Mouse (Mus musculus) induced T-regulatory cell, adult 2 months (primary cell): ENCODE measurements around the gene Cyp8b1.

Source experiments
- DNase-seq: peaks from one replicate; pipeline ENCODE4 v3.0.0-alpha.2; 2012; ENCODE audit warnings: low read depth

Gene Cyp8b1

DNA sequence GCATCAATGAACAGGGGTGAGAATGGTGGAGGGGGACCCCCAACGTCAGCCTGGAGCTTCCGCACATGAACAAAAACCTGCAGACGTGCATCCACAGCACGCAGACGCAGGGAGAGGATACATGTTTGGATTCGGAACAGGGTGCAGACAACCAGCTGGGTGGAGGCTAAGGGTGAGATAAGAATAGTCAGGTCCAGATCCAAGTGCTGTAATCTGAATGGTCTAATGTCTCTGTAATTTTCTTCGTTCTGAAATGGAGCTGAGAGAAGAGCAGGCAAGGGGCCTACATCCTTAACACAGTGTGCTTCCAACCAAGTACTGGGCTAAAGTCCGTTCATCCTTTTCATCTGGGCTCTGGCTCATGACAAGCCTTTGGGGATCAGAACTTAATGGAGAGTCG lies 24.8 kb downstream of the Cyp8b1 start:
- DNase-seq, result no peak

GRCm38 (mm10) chr9:121890441-121890941 lies 25.6 kb downstream of the Cyp8b1 start:
- peak; percentile 35 for DNase-seq

- DNase-seq, result no peak
Measured at GRCm38 (mm10) chr9:121889927-121890440, 26.1 kb downstream of the Cyp8b1 start.

DNA sequence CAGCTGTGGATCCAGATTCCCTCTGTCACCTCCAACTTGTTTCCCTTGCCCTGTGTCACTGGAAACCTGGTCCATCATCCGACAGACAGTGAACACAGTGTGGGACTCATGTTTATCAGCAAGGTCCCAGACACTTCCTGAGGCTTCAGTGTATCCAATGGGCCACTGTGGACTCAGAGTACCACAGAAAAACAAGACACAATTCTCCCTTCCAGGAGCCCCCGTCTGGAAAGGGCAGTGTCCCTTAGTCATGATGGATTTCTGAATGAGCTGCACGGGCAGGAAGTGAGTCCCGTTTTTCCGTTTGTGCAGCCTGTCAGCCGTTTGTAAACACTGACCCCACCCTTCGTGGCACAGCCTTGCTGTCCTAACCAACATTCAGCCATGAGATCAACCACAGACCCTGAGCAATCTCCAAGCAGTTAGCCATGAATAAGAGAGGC lies 34.1 kb downstream of the Cyp8b1 start:
- DNase-seq, result peak; percentile 14

- no peak for DNase-seq
Measured at GRCm38 (mm10) chr9:121881301-121881700, 34.8 kb downstream of the Cyp8b1 start.

GRCm38 (mm10) chr9:121880840-121881239 lies 35.3 kb downstream of the Cyp8b1 start:
- DNase-seq, result peak; percentile 76

DNA sequence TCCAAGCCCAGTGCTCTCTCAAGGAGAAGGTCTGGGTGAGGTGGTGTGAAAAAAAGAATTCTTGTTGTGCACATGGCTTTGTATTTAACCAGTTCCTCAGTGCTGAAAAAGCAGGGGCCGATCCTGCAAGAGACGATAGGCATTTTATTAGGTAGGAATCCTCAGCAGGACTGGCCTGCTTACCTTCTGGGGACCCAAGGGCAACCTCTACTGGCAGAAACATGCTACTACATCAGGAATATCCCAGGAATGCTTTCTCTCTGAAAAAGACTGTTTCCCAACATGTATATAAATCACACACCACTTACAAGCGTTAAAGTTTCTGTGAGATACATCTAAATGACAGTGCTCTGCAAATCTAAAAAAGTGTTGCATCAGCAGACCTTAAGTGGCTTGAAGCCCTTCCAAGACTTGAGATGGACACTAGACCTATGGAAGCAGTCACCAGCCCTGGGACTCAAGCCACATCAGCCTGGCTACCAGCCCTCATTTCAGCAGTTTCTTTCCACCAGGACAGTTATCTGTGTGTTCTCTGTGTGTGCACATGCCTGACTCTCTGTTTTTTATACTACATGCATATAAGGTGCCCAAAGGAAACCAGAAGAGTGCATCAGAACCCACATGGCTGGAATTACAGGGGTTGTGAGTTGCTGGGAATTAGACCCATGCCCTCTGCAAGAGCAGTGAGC lies 38.9 kb downstream of the Cyp8b1 start:
- peak; percentile 54 for DNase-seq

- no peak for DNase-seq
Measured at GRCm38 (mm10) chr9:121873578-121873977, 42.5 kb downstream of the Cyp8b1 start.

DNA sequence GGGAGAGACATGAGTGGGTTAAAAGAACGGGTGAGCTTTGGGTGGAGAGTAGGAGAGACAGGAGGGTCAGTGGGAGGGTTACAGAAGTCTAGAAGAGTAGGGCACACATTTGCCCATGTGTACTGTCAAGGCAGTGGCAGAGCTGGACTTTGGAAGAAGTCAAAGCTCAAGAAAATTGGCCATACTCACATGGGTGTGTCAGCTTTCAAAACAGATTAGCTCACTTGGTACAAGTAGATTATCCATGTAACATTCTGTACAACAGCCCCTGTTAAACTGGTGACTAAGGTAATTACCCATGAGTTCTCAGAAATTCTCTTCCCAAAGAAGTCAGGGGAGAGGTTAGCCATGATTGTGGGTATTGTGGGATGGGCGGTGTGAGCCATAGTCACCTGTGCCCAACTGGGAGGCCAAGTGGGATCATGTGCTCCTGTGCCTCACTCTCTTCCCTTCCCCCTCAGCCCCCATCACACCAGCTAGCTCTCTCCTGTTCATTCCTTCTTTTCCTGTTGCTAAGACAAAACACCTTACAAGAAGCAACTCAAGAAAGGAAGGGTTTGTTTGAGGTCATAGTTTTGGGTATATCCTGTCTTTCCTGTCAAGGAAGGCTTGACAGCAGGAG lies 43.9 kb downstream of the Cyp8b1 start:
- DNase-seq, result no peak

GRCm38 (mm10) chr9:121869973-121870515 lies 46.1 kb downstream of the Cyp8b1 start:
- DNase-seq, result no peak

- no peak for DNase-seq
Measured at GRCm38 (mm10) chr9:121869432-121869831, 46.7 kb downstream of the Cyp8b1 start.

GRCm38 (mm10) chr9:121868236-121868635 lies 47.9 kb downstream of the Cyp8b1 start:
- no peak for DNase-seq

DNA sequence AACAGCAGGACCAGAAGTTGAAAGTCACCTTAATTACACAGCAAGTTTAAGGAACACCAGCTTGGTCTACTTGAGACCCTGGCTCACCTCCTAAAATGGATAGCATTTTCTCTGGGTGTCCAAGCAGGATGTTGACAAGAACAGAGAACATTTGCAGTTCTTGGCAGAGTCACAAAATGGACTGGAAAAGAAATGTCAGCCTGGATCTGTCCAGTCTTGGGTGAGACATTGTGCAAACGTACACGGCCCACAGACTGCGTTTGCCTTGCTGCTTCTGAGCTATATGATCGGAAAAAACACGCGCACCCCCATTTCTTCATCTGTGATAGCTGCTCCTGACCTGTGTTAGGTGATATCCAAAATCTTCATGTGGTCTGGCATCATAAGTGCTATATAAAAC lies 48.5 kb downstream of the Cyp8b1 start:
- no peak for DNase-seq

GRCm38 (mm10) chr9:121865425-121866008 lies 50.6 kb downstream of the Cyp8b1 start:
- DNase-seq, result no peak

- no peak for DNase-seq
Measured at GRCm38 (mm10) chr9:121864837-121865236, 51.3 kb downstream of the Cyp8b1 start.
